Mouse (Mus musculus) brain, embryonic 14.5 days (tissue): ENCODE data around the gene Taok3.

Experiments
- CTCF ChIP-seq: fragments of 200-500 bp; IDR thresholded peaks from 2 replicates; pipeline ENCODE4 v1.5.1; 2012; ENCODE audit warnings: inconsistent platforms, mild to moderate bottlenecking, moderate library complexity, borderline replicate concordance; ENCODE audit not compliant: insufficient read depth, insufficient read length; ENCODE audit errors: extremely low read depth
- POLR2A ChIP-seq: fragments of 200-500 bp; IDR thresholded peaks from 2 replicates; pipeline ENCODE4 v1.6.1; 2012; ENCODE audit warnings: mild to moderate bottlenecking, inconsistent platforms, borderline replicate concordance; ENCODE audit not compliant: poor library complexity, insufficient read depth, insufficient read length, severe bottlenecking; ENCODE audit errors: extremely low read depth

DNA sequence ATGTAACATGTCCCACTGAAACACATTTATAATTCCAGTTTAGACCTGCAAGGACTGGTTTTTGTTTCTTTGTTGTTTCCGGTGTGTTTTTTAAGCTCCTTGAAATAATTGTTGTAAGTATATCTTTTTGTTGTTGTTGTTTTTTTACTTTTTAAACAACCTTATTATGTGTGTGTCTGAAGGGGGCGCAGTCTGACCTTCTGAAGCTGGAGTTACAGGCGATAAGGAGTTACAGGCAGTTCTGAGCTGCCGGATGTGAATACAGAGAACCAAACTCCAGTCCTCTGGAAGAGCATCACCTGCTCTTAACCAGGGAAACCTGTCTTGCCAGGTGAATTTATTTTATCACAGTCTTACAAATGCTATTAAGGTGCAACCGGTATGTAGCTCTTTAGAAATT lies 185.8 kb downstream of the Taok3 start:
- TF ChIP-seq CTCF (no peak), POLR2A (no peak)
